Mouse (Mus musculus): ENCODE data around the gene Fry. TPM values are rescaled to one million over a fixed set of nuclear protein-coding genes. Genes with fewer than 3 reads are reported as not detected.

The Fry gene
- polyA plus RNA-seq, 1 experiment, result 28.4 TPM

GRCm38 (mm10) chr5:150510451-150511225, 392.2 kb downstream of the Fry start:
- no peaks in the 10 kb centered on the region for H3K9me3 ChIP-seq (replicated peaks; ENCODE audit: control insufficient read depth, insufficient read depth, low read length, poor library complexity, severe bottlenecking)
- no peaks in the 10 kb centered on the region for H3K4me1 ChIP-seq (ENCODE audit: control insufficient read depth, insufficient read depth, low read length)
- no peaks in the 10 kb centered on the region for H3K36me3 ChIP-seq (ENCODE audit: control insufficient read depth, insufficient read depth, low read length, poor library complexity, severe bottlenecking)
- no peaks in the 10 kb centered on the region for H3K27me3 ChIP-seq (ENCODE audit: control insufficient read depth, insufficient read depth, low read length, poor library complexity, severe bottlenecking)
- no peak overlapping the region for H3K9ac ChIP-seq (ENCODE audit: low read depth, poor library complexity, severe bottlenecking)
- H3K4me3 ChIP-seq (ENCODE audit: low read depth, low read length), result no peak overlapping the region
- no peak overlapping the region for H3K27ac ChIP-seq (ENCODE audit: insufficient read depth, low read length)
- no peak for TF ChIP-seq CTCF (IDR thresholded peaks at IDR 0.05; ENCODE audit: low read depth, low read length)
- TF ChIP-seq EP300 (IDR thresholded peaks at IDR 0.05; ENCODE audit: insufficient read depth, low read depth, low read length), result no peak
- TF ChIP-seq POLR2A (IDR thresholded peaks at IDR 0.05; ENCODE audit: insufficient read depth, low read length), result no peak

- Histone ChIP-seq H3K4me3 (ENCODE audit: low read depth, low read length) (no peak overlapping the region), H3K27ac (ENCODE audit: insufficient read depth, low read length) (no peak overlapping the region), H3K9me3 (replicated peaks; ENCODE audit: control insufficient read depth, insufficient read depth, low read length, poor library complexity, severe bottlenecking) (no peaks in the 10 kb centered on the region), H3K4me1 (ENCODE audit: control insufficient read depth, insufficient read depth, low read length) (no peaks in the 10 kb centered on the region), H3K27me3 (ENCODE audit: control insufficient read depth, insufficient read depth, low read length, poor library complexity, severe bottlenecking) (no peaks in the 10 kb centered on the region), H3K9ac (ENCODE audit: low read depth, poor library complexity, severe bottlenecking) (no peak overlapping the region), H3K36me3 (ENCODE audit: control insufficient read depth, insufficient read depth, low read length, poor library complexity, severe bottlenecking) (no peaks in the 10 kb centered on the region)
- TF ChIP-seq POLR2A (IDR thresholded peaks at IDR 0.05; ENCODE audit: insufficient read depth, low read length) (no peak), CTCF (IDR thresholded peaks at IDR 0.05; ENCODE audit: low read depth, low read length) (peak; percentile 55), EP300 (IDR thresholded peaks at IDR 0.05; ENCODE audit: insufficient read depth, low read depth, low read length) (no peak)
Observed at GRCm38 (mm10) chr5:150513264-150513663, 394.8 kb downstream of the Fry start.

GRCm38 (mm10) chr5:150514027-150514426, 395.6 kb downstream of the Fry start:
- H3K4me1 ChIP-seq (ENCODE audit: control insufficient read depth, insufficient read depth, low read length), result no peaks in the 10 kb centered on the region
- no peaks in the 10 kb centered on the region for H3K36me3 ChIP-seq (ENCODE audit: control insufficient read depth, insufficient read depth, low read length, poor library complexity, severe bottlenecking)
- no peak overlapping the region for H3K4me3 ChIP-seq (ENCODE audit: low read depth, low read length)
- TF ChIP-seq EP300 (IDR thresholded peaks at IDR 0.05; ENCODE audit: insufficient read depth, low read depth, low read length), result no peak
- no peak for TF ChIP-seq POLR2A (IDR thresholded peaks at IDR 0.05; ENCODE audit: insufficient read depth, low read length)
- TF ChIP-seq CTCF (IDR thresholded peaks at IDR 0.05; ENCODE audit: low read depth, low read length), result no peak
- H3K9me3 ChIP-seq (replicated peaks; ENCODE audit: control insufficient read depth, insufficient read depth, low read length, poor library complexity, severe bottlenecking), result no peaks in the 10 kb centered on the region
- no peak overlapping the region for H3K27ac ChIP-seq (ENCODE audit: insufficient read depth, low read length)
- H3K9ac ChIP-seq (ENCODE audit: low read depth, poor library complexity, severe bottlenecking), result no peak overlapping the region
- H3K27me3 ChIP-seq (ENCODE audit: control insufficient read depth, insufficient read depth, low read length, poor library complexity, severe bottlenecking), result no peaks in the 10 kb centered on the region

- peak within 1 kb of the TSS; percentile 10; the same call in 1 of the 2 replicates for H3K9ac ChIP-seq (ENCODE audit: low read depth, poor library complexity, severe bottlenecking)
- peak within 1 kb of the TSS; percentile 28; the same call in 1 of the 2 replicates for H3K4me3 ChIP-seq (ENCODE audit: low read depth, low read length)
- no peaks in the 10 kb centered on the region for H3K36me3 ChIP-seq (ENCODE audit: control insufficient read depth, insufficient read depth, low read length, poor library complexity, severe bottlenecking)
- H3K27ac ChIP-seq (ENCODE audit: insufficient read depth, low read length), result no peak within 1 kb of the TSS
- H3K9me3 ChIP-seq (replicated peaks; ENCODE audit: control insufficient read depth, insufficient read depth, low read length, poor library complexity, severe bottlenecking), result no peaks in the 10 kb centered on the region
- no peaks in the 10 kb centered on the region for H3K4me1 ChIP-seq (ENCODE audit: control insufficient read depth, insufficient read depth, low read length)
- TF ChIP-seq EP300 (IDR thresholded peaks at IDR 0.05; ENCODE audit: insufficient read depth, low read depth, low read length) (no peak), POLR2A (IDR thresholded peaks at IDR 0.05; ENCODE audit: insufficient read depth, low read length) (no peak), CTCF (IDR thresholded peaks at IDR 0.05; ENCODE audit: low read depth, low read length) (no peak)
- no peaks in the 10 kb centered on the region for H3K27me3 ChIP-seq (ENCODE audit: control insufficient read depth, insufficient read depth, low read length, poor library complexity, severe bottlenecking)
Observed at GRCm38 (mm10) chr5:150518064-150518463, 399.6 kb downstream of the Fry start, which contains the start of gene Zar1l. Zar1l (minus strand) TSS chr5:150518164.

GRCm38 (mm10) chr5:150519551-150519950, 401.1 kb downstream of the Fry start:
- TF ChIP-seq EP300 (IDR thresholded peaks at IDR 0.05; ENCODE audit: insufficient read depth, low read depth, low read length) (no peak), POLR2A (IDR thresholded peaks at IDR 0.05; ENCODE audit: insufficient read depth, low read length) (no peak), CTCF (IDR thresholded peaks at IDR 0.05; ENCODE audit: low read depth, low read length) (no peak)
- Histone ChIP-seq H3K9me3 (replicated peaks; ENCODE audit: control insufficient read depth, insufficient read depth, low read length, poor library complexity, severe bottlenecking) (no peaks in the 10 kb centered on the region), H3K27ac (ENCODE audit: insufficient read depth, low read length) (no peak overlapping the region), H3K4me1 (ENCODE audit: control insufficient read depth, insufficient read depth, low read length) (no peaks in the 10 kb centered on the region), H3K4me3 (ENCODE audit: low read depth, low read length) (no peak overlapping the region), H3K27me3 (ENCODE audit: control insufficient read depth, insufficient read depth, low read length, poor library complexity, severe bottlenecking) (no peaks in the 10 kb centered on the region), H3K36me3 (ENCODE audit: control insufficient read depth, insufficient read depth, low read length, poor library complexity, severe bottlenecking) (no peaks in the 10 kb centered on the region), H3K9ac (ENCODE audit: low read depth, poor library complexity, severe bottlenecking) (no peak overlapping the region)
